Mouse (Mus musculus): ENCODE data around the gene Brinp1.

GRCm38 (mm10) chr4:68910942-68911341 is 43.3 kb downstream of the Brinp1 start:
- TF ChIP-seq CTCF (conservative IDR thresholded peaks at IDR 0.05 in 1 of 2, IDR thresholded peaks at IDR 0.05 in 1 of 2; ENCODE audit: low read depth in 2 of 2, low read length in 2 of 2): no peak
- TF ChIP-seq SMC3 (IDR thresholded peaks at IDR 0.05; ENCODE audit: low read depth, low read length): no peak
- TF ChIP-seq MXI1 (IDR thresholded peaks at IDR 0.05; ENCODE audit: low read depth, low read length): no peak

All from CH12.LX (cell line).